Mouse (Mus musculus): ENCODE measurements around the gene Adarb1. TPM values are rescaled to one million over a fixed set of nuclear protein-coding genes. Genes with fewer than 3 reads are reported as not detected.

The Adarb1 gene
- polyA plus RNA-seq, 1 experiment: 134 TPM

- no peak for DNase-seq (ENCODE audit: extremely low spot score in 1 of 2, low spot score in 1 of 2)
These were observed 20.0 kb upstream of the Adarb1 start for GRCm38 (mm10) chr10:77438021-77438420.

- no peak for DNase-seq (ENCODE audit: extremely low spot score in 1 of 2, low spot score in 1 of 2)
These were observed 17.3 kb upstream of the Adarb1 start for GRCm38 (mm10) chr10:77435343-77435742.

- DNase-seq (ENCODE audit: extremely low spot score in 1 of 2, low spot score in 1 of 2): peak; percentile 87 to 88
These were observed 16.5 kb upstream of the Adarb1 start for GRCm38 (mm10) chr10:77434457-77435151.

- no peak for DNase-seq (ENCODE audit: extremely low spot score in 1 of 2, low spot score in 1 of 2)
These were observed 16.0 kb upstream of the Adarb1 start for GRCm38 (mm10) chr10:77434076-77434456.

GRCm38 (mm10) chr10:77430771-77431170 lies 12.7 kb upstream of the Adarb1 start:
- DNase-seq (ENCODE audit: extremely low spot score in 1 of 2, low spot score in 1 of 2): no peak

- no peak for DNase-seq (ENCODE audit: extremely low spot score in 1 of 2, low spot score in 1 of 2)
These were observed 11.9 kb upstream of the Adarb1 start for GRCm38 (mm10) chr10:77429921-77430320.

GRCm38 (mm10) chr10:77427610-77428009 lies 9.5 kb upstream of the Adarb1 start:
- DNase-seq (ENCODE audit: extremely low spot score in 1 of 2, low spot score in 1 of 2): no peak

GRCm38 (mm10) chr10:77420190-77420589 lies 2.1 kb upstream of the Adarb1 start:
- DNase-seq (ENCODE audit: extremely low spot score in 1 of 2, low spot score in 1 of 2): no peak

- peak in 1 of 2 experiments; percentile 25 for DNase-seq (ENCODE audit: extremely low spot score in 1 of 2, low spot score in 1 of 2)
These were observed 599 bp downstream of the Adarb1 start for GRCm38 (mm10) chr10:77417240-77418102.

- no peak for DNase-seq (ENCODE audit: extremely low spot score in 1 of 2, low spot score in 1 of 2)
These were observed 1.3 kb downstream of the Adarb1 start for GRCm38 (mm10) chr10:77416666-77417239.

- no peak for DNase-seq (ENCODE audit: extremely low spot score in 1 of 2, low spot score in 1 of 2)
These were observed 2.2 kb downstream of the Adarb1 start for GRCm38 (mm10) chr10:77415867-77416266.

GRCm38 (mm10) chr10:77413791-77414190 lies 4.3 kb downstream of the Adarb1 start:
- DNase-seq (ENCODE audit: extremely low spot score in 1 of 2, low spot score in 1 of 2): no peak

- DNase-seq (ENCODE audit: extremely low spot score in 1 of 2, low spot score in 1 of 2): no peak
These were observed 8.9 kb downstream of the Adarb1 start for GRCm38 (mm10) chr10:77409154-77409553.

GRCm38 (mm10) chr10:77408241-77408640 lies 9.8 kb downstream of the Adarb1 start:
- DNase-seq (ENCODE audit: extremely low spot score in 1 of 2, low spot score in 1 of 2): no peak

GRCm38 (mm10) chr10:77406486-77406885 lies 11.6 kb downstream of the Adarb1 start:
- DNase-seq (ENCODE audit: extremely low spot score in 1 of 2, low spot score in 1 of 2): peak in 1 of 2 experiments; percentile 55

GRCm38 (mm10) chr10:77402463-77402862 lies 15.6 kb downstream of the Adarb1 start:
- no peak for DNase-seq (ENCODE audit: extremely low spot score in 1 of 2, low spot score in 1 of 2)

GRCm38 (mm10) chr10:77401039-77401438 lies 17.0 kb downstream of the Adarb1 start:
- DNase-seq (ENCODE audit: extremely low spot score in 1 of 2, low spot score in 1 of 2): no peak

GRCm38 (mm10) chr10:77399938-77400337 lies 18.1 kb downstream of the Adarb1 start:
- no peak for DNase-seq (ENCODE audit: extremely low spot score in 1 of 2, low spot score in 1 of 2)

GRCm38 (mm10) chr10:77398082-77398481 lies 20.0 kb downstream of the Adarb1 start:
- no peak for DNase-seq (ENCODE audit: extremely low spot score in 1 of 2, low spot score in 1 of 2)

- DNase-seq (ENCODE audit: extremely low spot score in 1 of 2, low spot score in 1 of 2): no peak
These were observed 20.9 kb downstream of the Adarb1 start for GRCm38 (mm10) chr10:77397056-77397642.

- no peak for DNase-seq (ENCODE audit: extremely low spot score in 1 of 2, low spot score in 1 of 2)
These were observed 22.1 kb downstream of the Adarb1 start for GRCm38 (mm10) chr10:77396015-77396414.

Measured in frontal cortex, adult 2 months (tissue).